Mouse (Mus musculus): ENCODE measurements around the gene Hace1.

The Hace1 gene

DNA sequence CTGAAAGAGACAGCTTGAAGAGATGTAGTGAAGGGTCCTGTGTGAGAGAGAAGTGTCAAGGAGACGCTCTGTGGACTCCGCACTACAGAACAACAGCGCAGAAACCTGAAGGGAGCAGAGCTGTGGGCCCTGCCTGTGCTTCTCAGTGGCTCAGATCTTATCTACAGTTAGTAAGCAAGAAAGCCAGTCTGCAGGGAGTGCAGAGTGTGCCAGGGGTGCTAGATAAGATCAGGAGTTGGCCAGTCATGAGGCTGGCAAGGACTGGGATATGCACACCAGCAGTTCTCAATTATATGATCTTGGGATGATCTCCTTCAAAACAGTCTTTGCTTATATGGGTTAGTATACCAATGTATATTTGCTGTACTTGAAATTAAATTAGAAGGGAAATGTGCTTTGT lies 121.3 kb downstream of the Hace1 start:
- no peak for DNase-seq (ENCODE audit: extremely low spot score, low spot score)

DNA sequence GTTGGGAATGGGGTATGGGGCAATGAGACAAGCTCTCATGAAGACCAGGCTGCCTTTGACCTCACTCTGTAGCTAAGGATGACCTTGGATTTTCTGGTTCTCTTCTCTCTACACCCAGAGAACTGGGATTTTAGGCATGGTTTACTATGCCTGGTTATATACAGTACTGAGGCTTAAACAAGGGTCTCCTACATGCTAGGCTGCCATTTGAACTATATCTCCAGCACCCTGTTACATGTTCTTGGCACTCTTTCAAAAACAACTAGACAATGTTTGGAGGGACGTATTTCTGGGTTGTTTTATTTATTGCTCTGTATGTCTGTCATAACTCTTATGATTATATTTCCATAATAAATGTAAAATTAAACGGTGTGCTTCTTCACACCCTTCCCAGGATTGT lies 129.2 kb downstream of the Hace1 start:
- DNase-seq (ENCODE audit: extremely low spot score, low spot score): no peak

DNA sequence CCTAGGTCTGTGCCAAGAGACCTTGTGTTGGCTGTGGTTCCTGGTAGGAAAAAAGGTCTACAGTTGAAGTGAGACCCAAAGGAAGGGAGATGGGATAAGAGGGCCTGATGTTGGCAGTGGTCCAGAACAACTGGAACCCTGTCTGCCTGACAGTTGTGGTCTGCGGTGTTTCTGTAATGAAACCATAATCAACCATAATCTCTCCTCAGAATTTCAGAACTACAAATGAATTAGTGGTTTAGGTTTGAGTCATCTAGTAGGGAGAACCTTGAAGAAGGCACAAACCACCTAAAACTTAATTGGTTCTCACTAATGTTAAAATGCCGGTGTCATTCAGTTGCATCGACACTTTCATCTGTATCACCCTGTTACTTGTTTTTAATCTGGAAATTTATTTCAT lies 133.2 kb downstream of the Hace1 start:
- DNase-seq (ENCODE audit: extremely low spot score, low spot score): no peak

DNA sequence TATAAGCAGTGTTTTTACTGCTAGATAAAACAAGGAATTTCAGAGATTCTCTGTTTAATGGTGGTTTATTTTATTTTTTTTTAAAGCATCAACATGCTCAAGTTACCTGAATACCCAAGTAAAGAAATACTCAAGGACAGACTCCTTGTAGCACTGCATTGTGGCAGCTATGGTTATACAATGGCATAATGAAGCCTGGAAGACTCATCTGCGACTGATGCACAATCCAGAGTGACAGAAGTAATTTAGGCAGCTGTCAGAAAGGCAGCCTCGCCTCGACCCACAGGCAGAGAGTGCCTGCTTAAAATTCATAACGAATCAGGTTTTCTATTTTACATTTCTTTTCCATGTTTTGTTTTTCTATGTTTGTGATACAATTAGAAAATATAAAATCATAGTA lies 133.7 kb downstream of the Hace1 start:
- DNase-seq (ENCODE audit: extremely low spot score, low spot score): no peak
